Mouse (Mus musculus) cerebellum, postnatal 14 days (tissue): ENCODE measurements around the gene Rpl19.

ENCODE experiments used
- DNase-seq, 2 experiments: peaks; one replicate each; pipeline ENCODE4 v3.0.0; 2021; ENCODE audit warnings: mixed read lengths in 2 of 2

Gene Rpl19

GRCm38 (mm10) chr11:98024516-98024915 lies 2.0 kb upstream of the Rpl19 start:
- DNase-seq, result no peak

GRCm38 (mm10) chr11:98026248-98026569 lies 301 bp upstream of the Rpl19 start:
- DNase-seq, result no peak

GRCm38 (mm10) chr11:98027297-98027688 lies 783 bp downstream of the Rpl19 start:
- DNase-seq, result no peak

- DNase-seq, result no peak
Measured at GRCm38 (mm10) chr11:98027785-98028184, 1.3 kb downstream of the Rpl19 start.

- no peak for DNase-seq
Measured at GRCm38 (mm10) chr11:98030701-98031442, 4.4 kb downstream of the Rpl19 start.

- DNase-seq, result peak; percentile 90 to 94
Measured at GRCm38 (mm10) chr11:98031443-98031770, 4.9 kb downstream of the Rpl19 start.

GRCm38 (mm10) chr11:98034061-98034460 lies 7.6 kb downstream of the Rpl19 start:
- no peak for DNase-seq

- peak; percentile 54 to 67 for DNase-seq
Measured at GRCm38 (mm10) chr11:98034840-98035239, 8.3 kb downstream of the Rpl19 start.

GRCm38 (mm10) chr11:98035977-98036377 lies 9.5 kb downstream of the Rpl19 start:
- DNase-seq, result peak; percentile 81 to 88

GRCm38 (mm10) chr11:98037871-98038270 lies 11.4 kb downstream of the Rpl19 start:
- DNase-seq, result peak; percentile 56 to 74

GRCm38 (mm10) chr11:98040975-98041374 lies 14.5 kb downstream of the Rpl19 start:
- no peak for DNase-seq

- peak in 1 of 2 experiments; percentile 34 for DNase-seq
Measured at GRCm38 (mm10) chr11:98042741-98043140, 16.2 kb downstream of the Rpl19 start.

- DNase-seq, result peak; percentile 56 to 62
Measured at GRCm38 (mm10) chr11:98044074-98044473, 17.6 kb downstream of the Rpl19 start.

- peak in 1 of 2 experiments; percentile 48 for DNase-seq
Measured at GRCm38 (mm10) chr11:98045596-98045995, 19.1 kb downstream of the Rpl19 start.

- DNase-seq, result no peak
Measured at GRCm38 (mm10) chr11:98046466-98046865, 20.0 kb downstream of the Rpl19 start.

GRCm38 (mm10) chr11:98047745-98048144 lies 21.2 kb downstream of the Rpl19 start:
- peak; percentile 90 to 91 for DNase-seq

GRCm38 (mm10) chr11:98049672-98050519 lies 23.4 kb downstream of the Rpl19 start:
- no peak for DNase-seq

- no peak for DNase-seq
Measured at GRCm38 (mm10) chr11:98050520-98050815, 24.0 kb downstream of the Rpl19 start.

- no peak for DNase-seq
Measured at GRCm38 (mm10) chr11:98050940-98051339, 24.4 kb downstream of the Rpl19 start.

GRCm38 (mm10) chr11:98051611-98052128 lies 25.2 kb downstream of the Rpl19 start:
- no peak for DNase-seq

GRCm38 (mm10) chr11:98052129-98052988 lies 25.8 kb downstream of the Rpl19 start:
- peak in 1 of 2 experiments; percentile 33 for DNase-seq

GRCm38 (mm10) chr11:98052989-98053834 lies 26.7 kb downstream of the Rpl19 start, which contains the start of gene Stac2:
Stac2 (minus strand) TSS chr11:98053462.
- DNase-seq, result peak; percentile 73 to 75
